Mouse (Mus musculus) NIH3T3 (cell line): ENCODE measurements around the gene Nipsnap2.
"Not testable (repeated sequence)": the region's sequence is repeated elsewhere in the genome, so short reads cannot be mapped to it uniquely, and the experiment has no call there.

Experiments
- DNase-seq: peaks from one replicate; pipeline ENCODE4 v3.0.0-alpha.2; 2012; ENCODE audit warnings: low read depth

Gene Nipsnap2

GRCm38 (mm10) chr5:129761865-129762540, 37.1 kb downstream of the Nipsnap2 start:
- no peak for DNase-seq

- DNase-seq, result no peak
Observed at GRCm38 (mm10) chr5:129770443-129771355, 45.8 kb downstream of the Nipsnap2 start.

- DNase-seq, result no peak
Observed at GRCm38 (mm10) chr5:129772433-129772832, 47.6 kb downstream of the Nipsnap2 start.

GRCm38 (mm10) chr5:129773330-129773729, 48.5 kb downstream of the Nipsnap2 start:
- not testable (repeated sequence) for DNase-seq

GRCm38 (mm10) chr5:129774661-129775060, 49.8 kb downstream of the Nipsnap2 start:
- DNase-seq, result no peak

- DNase-seq, result no peak
Observed at GRCm38 (mm10) chr5:129778348-129778995, 53.6 kb downstream of the Nipsnap2 start.

- peak; percentile 94 for DNase-seq
Observed at GRCm38 (mm10) chr5:129778996-129779716, 54.3 kb downstream of the Nipsnap2 start.

- no peak for DNase-seq
Observed at GRCm38 (mm10) chr5:129780131-129780530, 55.3 kb downstream of the Nipsnap2 start.

GRCm38 (mm10) chr5:129782211-129782610, 57.3 kb downstream of the Nipsnap2 start:
- peak; percentile 80 for DNase-seq

- no peak for DNase-seq
Observed at GRCm38 (mm10) chr5:129785235-129785870, 60.5 kb downstream of the Nipsnap2 start.

GRCm38 (mm10) chr5:129786161-129786560, 61.3 kb downstream of the Nipsnap2 start:
- DNase-seq, result peak; percentile 28

GRCm38 (mm10) chr5:129786818-129787790, 62.2 kb downstream of the Nipsnap2 start, which contains the start of gene Psph:
Psph (minus strand) TSS chr5:129787449.
- DNase-seq, result peak; percentile 99

- no peak for DNase-seq
Observed at GRCm38 (mm10) chr5:129787818-129788593, 63.1 kb downstream of the Nipsnap2 start.

- DNase-seq, result not testable (repeated sequence)
Observed at GRCm38 (mm10) chr5:129790591-129790990, 65.7 kb downstream of the Nipsnap2 start.
